Mouse (Mus musculus) cerebral cortex, adult 2 months (tissue): ENCODE data around the gene Myh7.

Source experiments
- WGBS: fragments of 180-500 bp; shearing (Covaris S2); methylation state at CpG from one replicate; pipeline ENCODE4 v1.1.7; 2018; 5-methylcytosine and 5-hydroxymethylcytosine counted together

The Myh7 gene

GRCm38 (mm10) chr14:55003878-55004855, 9.7 kb upstream of the Myh7 start:
- WGBS: 73% methylated on average over 18 of the region's 18 CpGs

GRCm38 (mm10) chr14:55002687-55003120, 8.3 kb upstream of the Myh7 start:
- WGBS: 70% methylated on average over 7 of the region's 7 CpGs

GRCm38 (mm10) chr14:55001938-55002686, 7.7 kb upstream of the Myh7 start:
- WGBS: 49% methylated on average over 12 of the region's 12 CpGs

- WGBS: 97% methylated on average over 2 of the region's 2 CpGs
Measured at GRCm38 (mm10) chr14:55001446-55001845, 7.0 kb upstream of the Myh7 start.

- 89% methylated on average over 6 of the region's 6 CpGs for WGBS
Measured at GRCm38 (mm10) chr14:55000814-55001213, 6.4 kb upstream of the Myh7 start.

- 69% methylated on average over 5 of the region's 5 CpGs for WGBS
Measured at GRCm38 (mm10) chr14:54999868-55000267, 5.4 kb upstream of the Myh7 start.

- 73% methylated on average over 4 of the region's 4 CpGs for WGBS
Measured at GRCm38 (mm10) chr14:54997297-54997696, 2.9 kb upstream of the Myh7 start.

- 79% methylated on average over 9 of the region's 9 CpGs for WGBS
Measured at GRCm38 (mm10) chr14:54996793-54997192, 2.4 kb upstream of the Myh7 start.

- WGBS: 30% methylated on average over 14 of the region's 14 CpGs
Measured at GRCm38 (mm10) chr14:54995457-54996138, 1.2 kb upstream of the Myh7 start.

- WGBS: 73% methylated on average over 10 of the region's 10 CpGs
Measured at GRCm38 (mm10) chr14:54993636-54994035, 790 bp downstream of the Myh7 start.

GRCm38 (mm10) chr14:54992196-54992595, 2.2 kb downstream of the Myh7 start:
- 95% methylated on average over 10 of the region's 10 CpGs for WGBS

- 73% methylated on average over 8 of the region's 8 CpGs for WGBS
Measured at GRCm38 (mm10) chr14:54989886-54990441, 4.5 kb downstream of the Myh7 start.

- 88% methylated on average over 13 of the region's 13 CpGs for WGBS
Measured at GRCm38 (mm10) chr14:54988882-54989281, 5.5 kb downstream of the Myh7 start.

- 94% methylated on average over 9 of the region's 9 CpGs for WGBS
Measured at GRCm38 (mm10) chr14:54988350-54988874, 6.0 kb downstream of the Myh7 start.

- WGBS: 97% methylated on average over 7 of the region's 7 CpGs
Measured at GRCm38 (mm10) chr14:54981934-54982333, 12.5 kb downstream of the Myh7 start.

- 92% methylated on average over 8 of the region's 8 CpGs for WGBS
Measured at GRCm38 (mm10) chr14:54978664-54979063, 15.8 kb downstream of the Myh7 start.

- 73% methylated on average over 1 of the region's 1 CpGs for WGBS
Measured at GRCm38 (mm10) chr14:54976633-54977032, 17.8 kb downstream of the Myh7 start, which contains the start of gene Gm17428. Gene Gm17428, plus strand, starts transcription at chr14:54976933.

- 64% methylated on average over 6 of the region's 6 CpGs for WGBS
Measured at GRCm38 (mm10) chr14:54974068-54974791, 20.2 kb downstream of the Myh7 start.

GRCm38 (mm10) chr14:54972786-54973185, 21.6 kb downstream of the Myh7 start:
- 94% methylated on average over 11 of the region's 11 CpGs for WGBS

GRCm38 (mm10) chr14:54967874-54968273, 26.6 kb downstream of the Myh7 start:
- 85% methylated on average over 3 of the region's 3 CpGs for WGBS
